Mouse (Mus musculus) G1E (cell line): Measurements from ENCODE around the gene Grhl1. TPM values are rescaled to one million over a fixed set of nuclear protein-coding genes. Genes with fewer than 3 reads are reported as not detected.

ENCODE experiments used
- ATAC-seq: 2 replicates; pipeline ENCODE4 v1.8.0; 2016; ENCODE audit warnings: mild to moderate bottlenecking; ENCODE audit not compliant: insufficient number of reproducible peaks, poor library complexity, low FRiP score, severe bottlenecking; ENCODE audit errors: extremely low read depth
- DNase-seq: peaks from one replicate; pipeline ENCODE4 v3.0.0; 2012; ENCODE audit warnings: low spot score
- H3K27me3 ChIP-seq: 2 replicates; pipeline ENCODE4 v1.6.1; 2012; ENCODE audit warnings: mild to moderate bottlenecking, low read length, inconsistent platforms; ENCODE audit not compliant: insufficient read depth
- H3K36me3 ChIP-seq: replicated peaks from 2 replicates; pipeline ENCODE3; 2012; ENCODE audit warnings: mild to moderate bottlenecking, inconsistent platforms
- H3K4me1 ChIP-seq: 2 replicates; pipeline ENCODE4 v1.6.1; 2012; ENCODE audit warnings: low read depth, low read length, inconsistent platforms, mixed read lengths; ENCODE audit not compliant: insufficient read depth
- H3K4me3 ChIP-seq: 2 replicates; pipeline ENCODE4 v1.5.1; 2012; ENCODE audit warnings: low read depth, mild to moderate bottlenecking, inconsistent platforms, low read length, moderate library complexity, mixed read lengths
- H3K9me3 ChIP-seq: replicated peaks from 2 replicates; pipeline ENCODE4 v1.6.1; 2012; ENCODE audit warnings: inconsistent platforms
- CTCF ChIP-seq: IDR thresholded peaks from 2 replicates; pipeline ENCODE4 v1.5.1; 2012; ENCODE audit warnings: low read depth, low read length, inconsistent platforms, mixed read lengths
- GATA1 ChIP-seq: IDR thresholded peaks from 2 replicates; pipeline ENCODE4 v1.6.1; 2012; ENCODE audit warnings: borderline replicate concordance, low read length, inconsistent platforms, mixed read lengths
- GATA2 ChIP-seq: IDR thresholded peaks from 2 replicates; pipeline ENCODE4 v1.6.1; 2012; ENCODE audit warnings: low read depth, low read length, inconsistent platforms, borderline replicate concordance
- POLR2AphosphoS5 ChIP-seq: IDR thresholded peaks from 2 replicates; pipeline ENCODE4 v1.6.1; 2012; ENCODE audit warnings: low read depth, low read length, inconsistent platforms; ENCODE audit not compliant: insufficient replicate concordance
- TAL1 ChIP-seq: conservative IDR thresholded peaks from 2 replicates; pipeline ENCODE4 v1.6.1; 2012; ENCODE audit warnings: low read depth, low read length, inconsistent platforms, mixed read lengths
- polyA plus RNA-seq: library from polyadenylated mRNA; stranded (reverse); fragments of >175 nt; gene quantifications from 2 replicates; pipeline ENCODE4 v1.2.3, GENCODE M21; 2012
- total RNA-seq, 2 experiments: library from RNA; stranded (forward) in 1 of 2; stranded (reverse) in 1 of 2; fragments of 200-1000 nt in 1 of 2; fragments of >200 nt in 1 of 2; fragmentation: Nextera tagmentation in 1 of 2; gene quantifications; 2 replicates each; pipeline ENCODE4 v1.2.3; 2014 to 2017

Gene Grhl1
- total and polyA plus RNA-seq, 3 experiments, result 0.57 to 2.1 (median 2.0) TPM

DNA sequence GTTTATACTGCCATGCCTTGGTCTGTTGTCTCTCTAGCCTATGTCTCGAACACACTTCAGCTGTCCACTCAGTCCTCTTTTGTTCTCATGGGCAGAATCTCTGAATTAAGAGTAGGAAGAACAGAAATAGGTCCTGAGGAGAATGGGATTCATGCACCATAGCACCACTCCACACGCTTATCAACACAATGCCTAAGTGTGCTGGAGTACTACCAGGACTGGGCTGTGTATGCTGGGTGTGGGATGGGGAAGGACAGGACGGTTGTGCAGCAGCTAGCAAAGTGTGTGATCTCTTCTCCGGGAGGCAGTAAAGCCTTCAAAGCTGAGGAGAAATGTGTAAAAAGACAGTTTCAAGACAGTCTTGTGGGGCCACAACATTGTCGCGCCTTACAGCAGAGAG lies 23.2 kb upstream of the Grhl1 start:
- no peak for DNase-seq
- H3K4me3 ChIP-seq, result no peak overlapping the region
- H3K4me1 ChIP-seq, result peaks cover 3% of the 10 kb centered on the region; the same call in 1 of the 2 replicates
- TF ChIP-seq TAL1 (no peak), GATA1 (no peak), GATA2 (no peak), POLR2AphosphoS5 (no peak), CTCF (no peak)
- H3K27me3 ChIP-seq, result no peaks in the 10 kb centered on the region
- no peak for ATAC-seq
- no peaks in the 10 kb centered on the region for H3K9me3 ChIP-seq
- peaks cover 69% of the 10 kb centered on the region for H3K36me3 ChIP-seq

DNA sequence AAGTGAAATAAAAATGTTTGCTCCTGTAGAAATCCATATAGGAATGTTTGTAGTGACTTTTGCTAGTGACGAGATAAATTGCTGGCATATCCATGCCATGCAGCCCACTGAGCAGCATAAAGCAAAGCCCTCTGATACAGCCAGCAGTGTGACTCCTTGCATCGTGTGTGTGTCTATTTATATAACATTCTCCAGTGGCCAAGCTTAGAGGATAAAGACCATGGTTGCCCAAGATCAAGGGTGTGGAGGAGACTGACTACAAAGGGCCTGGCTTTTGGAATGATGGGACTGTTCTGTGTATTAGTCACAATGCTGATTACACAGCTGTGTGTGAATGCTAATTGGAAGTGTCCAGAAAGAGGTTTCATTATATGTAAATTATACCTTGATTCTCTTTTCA lies 19.6 kb upstream of the Grhl1 start:
- H3K27me3 ChIP-seq, result no peaks in the 10 kb centered on the region
- DNase-seq (no peak), ATAC-seq (no peak)
- H3K4me1 ChIP-seq, result peaks cover 3% of the 10 kb centered on the region; the same call in 1 of the 2 replicates
- H3K36me3 ChIP-seq, result peaks cover 60% of the 10 kb centered on the region
- H3K9me3 ChIP-seq, result no peaks in the 10 kb centered on the region
- no peak overlapping the region for H3K4me3 ChIP-seq
- no peak for TF ChIP-seq POLR2AphosphoS5
- no peak for TF ChIP-seq TAL1

DNA sequence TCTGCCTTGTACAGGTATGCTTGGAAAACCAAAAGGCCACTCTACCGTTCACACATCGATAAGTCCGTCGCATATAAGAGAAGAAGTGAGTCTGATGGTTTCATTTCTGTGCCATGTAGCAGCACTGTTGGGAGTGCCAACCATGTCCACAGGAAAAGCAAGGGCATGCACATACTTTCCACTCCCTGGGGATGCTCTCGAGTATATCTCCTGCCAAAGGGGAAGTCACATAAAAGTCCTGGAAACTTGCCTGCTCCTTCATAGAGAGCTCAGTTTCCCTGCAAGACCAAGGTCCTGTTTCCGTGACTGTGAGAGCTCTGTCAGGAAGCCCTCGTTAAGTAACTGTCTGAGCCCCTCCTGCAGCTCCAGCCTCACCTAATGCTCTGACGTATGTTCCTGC lies 16.1 kb upstream of the Grhl1 start:
- H3K9me3 ChIP-seq, result no peaks in the 10 kb centered on the region
- no peaks in the 10 kb centered on the region for H3K4me1 ChIP-seq
- peaks cover 50% of the 10 kb centered on the region for H3K36me3 ChIP-seq
- ATAC-seq (no peak), DNase-seq (no peak)
- no peak for TF ChIP-seq GATA1
- no peak for TF ChIP-seq POLR2AphosphoS5
- no peak for TF ChIP-seq TAL1
- TF ChIP-seq CTCF, result no peak
- TF ChIP-seq GATA2, result no peak
- H3K27me3 ChIP-seq, result no peaks in the 10 kb centered on the region
- H3K4me3 ChIP-seq, result no peak overlapping the region

DNA sequence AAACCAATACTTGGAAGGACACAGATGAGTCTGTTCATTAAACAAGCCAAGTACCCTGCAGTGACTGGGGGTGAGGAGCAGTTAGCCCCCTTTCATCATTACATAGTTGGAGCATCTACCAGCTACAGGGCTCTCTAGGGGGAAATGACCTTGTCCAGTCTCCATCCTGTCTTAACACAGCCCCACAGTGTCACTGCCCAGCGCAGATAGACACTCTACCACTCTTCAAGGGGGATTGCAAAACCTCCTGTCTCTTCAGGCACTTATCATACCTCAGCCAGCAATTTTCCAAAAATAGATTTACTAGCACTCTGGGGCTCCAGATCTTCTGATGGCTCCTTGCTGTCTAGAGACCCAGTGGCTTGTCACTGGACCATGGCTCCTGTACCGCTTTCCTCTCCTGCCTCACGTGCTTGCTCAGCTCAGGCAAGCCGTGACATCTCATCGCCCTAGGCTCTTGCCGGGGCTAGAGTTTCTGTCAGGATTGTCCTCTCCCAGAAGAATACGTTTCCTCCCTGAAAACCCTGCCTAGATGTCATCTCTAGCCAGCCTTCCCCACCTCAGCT lies 8.6 kb upstream of the Grhl1 start:
- no peaks in the 10 kb centered on the region; the same call in 1 of the 2 replicates for H3K4me1 ChIP-seq
- TF ChIP-seq CTCF (no peak), TAL1 (no peak), GATA1 (no peak), POLR2AphosphoS5 (no peak), GATA2 (no peak)
- DNase-seq (no peak), ATAC-seq (no peak; the same call in 1 of the 2 replicates)
- no peaks in the 10 kb centered on the region for H3K9me3 ChIP-seq
- peaks cover 13% of the 10 kb centered on the region for H3K36me3 ChIP-seq
- peaks cover 23% of the 10 kb centered on the region for H3K27me3 ChIP-seq
- H3K4me3 ChIP-seq, result no peak overlapping the region

DNA sequence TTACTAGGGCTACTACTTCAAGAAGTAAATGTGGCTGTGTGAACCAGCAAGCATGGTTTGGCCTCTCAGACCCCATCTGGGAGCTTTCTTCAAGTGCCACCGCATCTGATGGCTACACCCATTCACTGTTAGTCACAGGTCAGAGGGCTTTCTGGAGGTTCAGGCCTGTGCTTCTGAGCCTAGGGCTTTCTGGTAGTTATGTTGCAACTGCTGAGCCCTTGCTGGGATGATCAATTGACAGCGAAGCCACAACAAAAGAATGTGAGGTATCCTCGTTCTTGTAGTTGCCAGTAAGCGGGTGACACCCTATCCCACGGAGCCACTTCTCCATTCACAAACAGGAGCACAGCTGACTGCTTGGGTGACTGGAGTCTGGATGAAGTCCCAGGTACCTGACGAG lies 6.8 kb upstream of the Grhl1 start:
- peaks cover 2% of the 10 kb centered on the region; the same call in 1 of the 2 replicates for H3K4me1 ChIP-seq
- no peaks in the 10 kb centered on the region for H3K9me3 ChIP-seq
- H3K36me3 ChIP-seq, result peaks cover 3% of the 10 kb centered on the region
- peaks cover 26% of the 10 kb centered on the region for H3K27me3 ChIP-seq
- no peak for DNase-seq
- TF ChIP-seq TAL1 (no peak), CTCF (no peak), POLR2AphosphoS5 (no peak), GATA2 (no peak), GATA1 (no peak)
- ATAC-seq, result no peak
- no peak overlapping the region for H3K4me3 ChIP-seq

DNA sequence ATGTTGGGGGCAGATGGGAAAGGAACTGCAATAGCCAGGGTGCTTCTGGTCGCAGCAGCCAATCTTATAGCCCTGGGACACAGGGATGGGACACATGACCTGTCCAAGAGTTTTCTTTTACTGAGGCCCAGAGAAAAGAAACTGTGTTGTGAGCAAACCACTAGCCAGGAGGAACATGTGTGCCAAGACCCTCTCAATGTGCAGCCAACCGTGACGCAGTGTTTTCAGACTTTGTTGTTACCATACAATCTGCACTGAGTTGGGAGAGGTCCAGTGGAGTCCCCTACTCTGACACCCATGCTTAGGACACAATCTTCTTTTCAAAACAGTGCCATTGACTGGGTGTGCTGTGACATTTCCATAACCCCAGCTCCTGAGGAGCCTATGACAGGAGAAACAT lies 4.5 kb upstream of the Grhl1 start:
- TF ChIP-seq CTCF, result no peak
- TF ChIP-seq GATA2, result no peak
- no peak for TF ChIP-seq TAL1
- TF ChIP-seq POLR2AphosphoS5, result no peak
- TF ChIP-seq GATA1, result no peak
- Histone ChIP-seq H3K36me3 (no peaks in the 10 kb centered on the region), H3K4me1 (peaks cover 12% of the 10 kb centered on the region), H3K27me3 (peaks cover 26% of the 10 kb centered on the region), H3K4me3 (no peak overlapping the region), H3K9me3 (no peaks in the 10 kb centered on the region; the same call in 1 of the 2 replicates)
- ATAC-seq (no peak), DNase-seq (no peak)
